ENCODE assay signal across 24 mouse cellular contexts in the genomic region with DNA sequence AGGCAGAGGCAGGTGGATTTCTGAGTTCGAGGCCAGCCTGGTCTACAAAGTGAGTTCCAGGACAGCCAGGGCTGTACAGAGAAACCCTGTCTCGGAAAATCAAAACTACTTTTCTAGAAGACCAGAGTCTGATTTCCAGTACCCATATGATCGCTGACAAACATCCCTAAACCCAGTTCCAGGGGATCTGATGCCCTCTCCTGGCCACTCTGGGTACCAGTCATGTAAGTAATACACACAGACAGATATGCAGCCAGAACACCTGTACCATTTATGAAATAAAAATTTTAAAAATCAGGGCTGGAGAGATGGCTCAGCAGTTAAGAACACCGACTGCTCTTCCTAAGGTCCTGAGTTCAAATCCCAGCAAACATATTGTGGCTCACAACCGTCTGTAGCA. TPM values are rescaled to one million over a fixed set of nuclear protein-coding genes. Genes with fewer than 3 reads are reported as not detected.
A peak's percentile ranks its signal among the peaks of the same experiment; 100 is the strongest.
DNase-seq lines count a peak whose midpoint lies in the region; ATAC-seq and TF ChIP-seq lines count a peak whose summit lies in the region.
"Not testable (repeated sequence)": the region's sequence is repeated elsewhere in the genome, so short reads cannot be mapped to it uniquely, and the experiment has no call there.
"Had no signal": no experiment of that assay in that cellular context is flagged by ENCODE, and none has a peak within 500 bp of the region (broad histone marks: within the 10 kb centered on the region; RNA-seq: fewer than 3 reads in every experiment).

No protein-coding gene starts in this region.

- not testable (repeated sequence) for H3K36me3 ChIP-seq in midbrain, postnatal 0 days (ENCODE audit: insufficient read depth, low read length); stomach, postnatal 0 days (ENCODE audit: control insufficient read depth, insufficient read depth, low read length)

- H3K9me3 ChIP-seq in midbrain, postnatal 0 days (ENCODE audit: low read length); stomach, postnatal 0 days (ENCODE audit: control insufficient read depth, low read length): not testable (repeated sequence)

- H3K4me3 ChIP-seq in layer of hippocampus, adult 2 months; midbrain, postnatal 0 days (ENCODE audit: low read depth, low read length); stomach, postnatal 0 days (ENCODE audit: low read depth, low read length): not testable (repeated sequence)

- peak; percentile 14; the same call in 1 of the 2 replicates for TF ChIP-seq CTCF in layer of hippocampus, adult 2 months (conservative IDR thresholded peaks at IDR 0.05)
- TF ChIP-seq CTCF in midbrain, postnatal 0 days (IDR thresholded peaks at IDR 0.05), result peak; percentile 37; the same call in 1 of the 2 replicates
- peak; percentile 29; the same call in 1 of the 2 replicates for TF ChIP-seq CTCF in stomach, postnatal 0 days (IDR thresholded peaks at IDR 0.05; ENCODE audit: low read depth)

- TF ChIP-seq EP300 in stomach, postnatal 0 days (optimal IDR thresholded peaks at IDR 0.05), result not testable (repeated sequence)

- not testable (repeated sequence) for H3K4me1 ChIP-seq in midbrain, postnatal 0 days (ENCODE audit: insufficient read depth, low read length); stomach, postnatal 0 days (replicated peaks; ENCODE audit: control insufficient read depth, insufficient read depth)

- H3K9ac ChIP-seq in midbrain, postnatal 0 days (replicated peaks; ENCODE audit: low read length, poor library complexity, severe bottlenecking); stomach, postnatal 0 days (ENCODE audit: low read length): not testable (repeated sequence)

- WGBS in midbrain, postnatal 0 days, result 86% methylated on average over 5 of the region's 5 CpGs
- 85% methylated on average over 5 of the region's 5 CpGs for WGBS in stomach, postnatal 0 days

- H3K27ac ChIP-seq in layer of hippocampus, adult 2 months; midbrain, postnatal 0 days (ENCODE audit: low read depth, low read length); stomach, postnatal 0 days (replicated peaks): not testable (repeated sequence)

- peak; percentile 36 for DNase-seq in CD4-positive helper T cell, adult 2 months (ENCODE audit: low read depth, low spot score)
- DNase-seq in ES-CJ7 (ENCODE audit: low read depth, low spot score) (peak; percentile 70), ZHBTc4 (ENCODE audit: low read depth, low spot score) (peak; percentile 65)
- DNase-seq in induced T-regulatory cell, adult 2 months (ENCODE audit: low read depth), result peak; percentile 62
- DNase-seq in layer of hippocampus, adult 2 months (ENCODE audit: low spot score in 2 of 2); midbrain, postnatal 0 days (ENCODE audit: low spot score); stomach, postnatal 0 days (ENCODE audit: low spot score): not testable (repeated sequence)

- ATAC-seq in midbrain, postnatal 0 days (ENCODE audit: low FRiP score); stomach, postnatal 0 days (ENCODE audit: low FRiP score, low TSS enrichment): not testable (repeated sequence)

- not testable (repeated sequence) for H3K4me2 ChIP-seq in midbrain, postnatal 0 days (ENCODE audit: low read depth, low read length, poor library complexity, severe bottlenecking); stomach, postnatal 0 days (replicated peaks; ENCODE audit: low read depth)

- H3K27me3 ChIP-seq in midbrain, postnatal 0 days (ENCODE audit: insufficient read depth, low read length); stomach, postnatal 0 days (ENCODE audit: control insufficient read depth, insufficient read depth, low read length): not testable (repeated sequence)

RNA-seq across cellular contexts. Expression of a gene that starts 2.1 kb away (rescaled TPM):
- total RNA-seq in layer of hippocampus, adult 2 months (2021), result not detected
- not detected in 2 replicates for total RNA-seq in midbrain, postnatal 0 days (2014; rRNA removed)
- not detected in 2 replicates for polyA plus RNA-seq in midbrain, postnatal 0 days (2015; fragmentation: Nextera tagmentation; extraction: Ambion mirVana)
- not detected in 2 replicates for polyA plus RNA-seq in stomach, postnatal 0 days (2015; fragmentation: Nextera tagmentation; extraction: Ambion mirVana)
- total RNA-seq: gastrocnemius, adult 8-10 months; gastrocnemius, postnatal 25 days; heart, postnatal 4 days had no signal
- polyA plus RNA-seq: brain, embryonic 14.5 days; C2C12; cortical plate, adult 2 months; embryonic facial prominence, embryonic 10.5 days; embryonic facial prominence, embryonic 13.5 days; erythroblast, embryonic 14.5 days; forebrain, embryonic 12.5 days; forebrain, embryonic 15.5 days; heart, embryonic 12.5 days; hindbrain, embryonic 11.5 days; hindbrain, embryonic 14.5 days; intestine, embryonic 15.5 days; Patski had no signal

RNA-seq across cellular contexts. Expression of a gene that starts 7.0 kb away (rescaled TPM):
- 10 to 100 TPM; 27.6 to 29.0 TPM for total RNA-seq in layer of hippocampus, adult 2 months (2021)
- 74.0 and 77.4 TPM in 2 replicates for total RNA-seq in midbrain, postnatal 0 days (2014; rRNA removed)
- polyA plus RNA-seq in midbrain, postnatal 0 days (2015; fragmentation: Nextera tagmentation; extraction: Ambion mirVana), result 107 and 120 TPM in 2 replicates
- 118 and 120 TPM in 2 replicates for polyA plus RNA-seq in stomach, postnatal 0 days (2015; fragmentation: Nextera tagmentation; extraction: Ambion mirVana)

RNA-seq across cellular contexts. Expression of a gene that starts 13.8 kb away (rescaled TPM):
- 1 to 10 TPM in 1 of 2 experiments, under 1 TPM in 1; 0.64 to 1.0 TPM for total RNA-seq in layer of hippocampus, adult 2 months (2021)
- 1.3 and 16.1 TPM in 2 replicates for total RNA-seq in midbrain, postnatal 0 days (2014; rRNA removed)
- 2.3 and 2.8 TPM in 2 replicates for polyA plus RNA-seq in midbrain, postnatal 0 days (2015; fragmentation: Nextera tagmentation; extraction: Ambion mirVana)
- 10.7 and 11.8 TPM in 2 replicates for polyA plus RNA-seq in stomach, postnatal 0 days (2015; fragmentation: Nextera tagmentation; extraction: Ambion mirVana)
- total RNA-seq: gastrocnemius, adult 8-10 months had no signal

RNA-seq across cellular contexts. Expression of a gene that starts 21.1 kb away (rescaled TPM):
- total RNA-seq in layer of hippocampus, adult 2 months (2021), result not detected
- total RNA-seq in midbrain, postnatal 0 days (2014; rRNA removed), result 0.05 and 0.52 TPM in 2 replicates
- 0.69 and 1.1 TPM in 2 replicates for polyA plus RNA-seq in midbrain, postnatal 0 days (2015; fragmentation: Nextera tagmentation; extraction: Ambion mirVana)
- 2.6 and 3.1 TPM in 2 replicates for polyA plus RNA-seq in stomach, postnatal 0 days (2015; fragmentation: Nextera tagmentation; extraction: Ambion mirVana)
- total RNA-seq: CH12.LX had no signal
- polyA plus RNA-seq: erythroblast, embryonic 14.5 days; Patski had no signal

RNA-seq across cellular contexts. Expression of a gene that starts 31.2 kb away (rescaled TPM):
- total RNA-seq in layer of hippocampus, adult 2 months (2021), result not detected
- not detected in 2 replicates for total RNA-seq in midbrain, postnatal 0 days (2014; rRNA removed)
- polyA plus RNA-seq in midbrain, postnatal 0 days (2015; fragmentation: Nextera tagmentation; extraction: Ambion mirVana), result 5.2 and 5.4 TPM in 2 replicates
- polyA plus RNA-seq in stomach, postnatal 0 days (2015; fragmentation: Nextera tagmentation; extraction: Ambion mirVana), result 2.8 and 3.2 TPM in 2 replicates
- total RNA-seq: gastrocnemius, adult 8-10 months; gastrocnemius, postnatal 25 days had no signal
